ENCODE assay signal across 8 mouse cellular contexts in the genomic region with DNA sequence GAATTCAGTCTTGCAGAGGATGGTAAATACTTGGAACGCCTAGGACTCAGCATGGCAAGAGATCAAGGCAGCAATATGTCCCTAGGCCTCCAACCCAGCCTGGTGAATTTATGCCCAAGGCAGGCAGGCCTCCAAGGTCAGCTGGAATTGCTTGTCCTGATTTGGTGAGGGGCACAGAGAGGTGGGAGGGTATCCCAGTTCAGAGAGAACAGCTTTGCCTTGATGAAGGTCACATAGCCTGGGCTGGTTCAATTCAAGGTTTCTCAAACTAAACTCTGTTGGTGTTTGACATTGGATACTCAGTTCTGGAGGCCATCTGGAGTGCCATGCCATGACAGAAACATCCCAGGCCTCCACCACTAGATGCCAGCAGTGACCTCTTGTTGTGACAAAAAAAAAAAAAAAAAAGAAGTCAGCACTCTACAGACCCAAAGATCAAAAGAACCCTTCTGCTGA. TPM values are rescaled to one million over a fixed set of nuclear protein-coding genes. Genes with fewer than 3 reads are reported as not detected.
DNase-seq lines count a peak whose midpoint lies in the region; ATAC-seq lines count a peak whose summit lies in the region.

No protein-coding gene starts in this region.

- H3K9me3 ChIP-seq in stomach, embryonic 16.5 days (replicated peaks; ENCODE audit: control insufficient read depth, low read length), result no peaks in the 10 kb centered on the region
- no peaks in the 10 kb centered on the region for H3K9me3 ChIP-seq in midbrain, embryonic 16.5 days (replicated peaks; ENCODE audit: control insufficient read depth, low read length, poor library complexity, severe bottlenecking)

- H3K9ac ChIP-seq in stomach, embryonic 16.5 days (ENCODE audit: low read length), result no peak overlapping the region
- H3K9ac ChIP-seq in midbrain, embryonic 16.5 days (ENCODE audit: low read depth, low read length), result no peak overlapping the region

- peaks cover 10% of the 10 kb centered on the region; the same call in 1 of the 2 replicates for H3K4me1 ChIP-seq in stomach, embryonic 16.5 days (ENCODE audit: control insufficient read depth, insufficient read depth, low read length)
- H3K4me1 ChIP-seq in midbrain, embryonic 16.5 days (ENCODE audit: control insufficient read depth, insufficient read depth, low read length), result no peaks in the 10 kb centered on the region

- no peaks in the 10 kb centered on the region for H3K27me3 ChIP-seq in stomach, embryonic 16.5 days (ENCODE audit: control insufficient read depth, insufficient read depth, low read length)
- no peaks in the 10 kb centered on the region for H3K27me3 ChIP-seq in midbrain, embryonic 16.5 days (ENCODE audit: control insufficient read depth, insufficient read depth, low read depth, low read length)

- DNase-seq in heart, adult 18-20 months, result peak; percentile 22 to 44
- no peak for DNase-seq in heart, postnatal 25 days (ENCODE audit: low spot score)
- peak; percentile 62 for DNase-seq in CD4-positive, CD25-positive, alpha-beta regulatory T cell, adult 2 months (ENCODE audit: low read depth, low spot score)
- peak; percentile 34 to 40 for DNase-seq in cerebellum, adult 18-20 months
- peak; percentile 41 for DNase-seq in kidney, adult 18-20 months
- no peak for DNase-seq in left cerebral cortex, postnatal 10 days (ENCODE audit: extremely low spot score in 1 of 2, low spot score in 2 of 2)

- ATAC-seq in stomach, embryonic 16.5 days (ENCODE audit: insufficient read depth, low FRiP score), result no peak
- ATAC-seq in midbrain, embryonic 16.5 days, result no peak

- no peak overlapping the region for H3K4me2 ChIP-seq in stomach, embryonic 16.5 days (ENCODE audit: low read depth, low read length)
- no peak overlapping the region for H3K4me2 ChIP-seq in midbrain, embryonic 16.5 days (ENCODE audit: low read length)

- H3K4me3 ChIP-seq in stomach, embryonic 16.5 days (replicated peaks; ENCODE audit: low read length), result no peak overlapping the region
- no peak overlapping the region for H3K4me3 ChIP-seq in midbrain, embryonic 16.5 days (ENCODE audit: low read depth, low read length)

- no peaks in the 10 kb centered on the region for H3K36me3 ChIP-seq in stomach, embryonic 16.5 days (ENCODE audit: control insufficient read depth, insufficient read depth, low read length)
- H3K36me3 ChIP-seq in midbrain, embryonic 16.5 days (ENCODE audit: control insufficient read depth, insufficient read depth, low read length), result no peaks in the 10 kb centered on the region

- 30% methylated on average over 1 of the region's 1 CpGs for WGBS in stomach, embryonic 16.5 days
- 47% methylated on average over 1 of the region's 1 CpGs for WGBS in midbrain, embryonic 16.5 days

- H3K27ac ChIP-seq in stomach, embryonic 16.5 days (ENCODE audit: low read length), result peak overlapping the region; percentile 87
- H3K27ac ChIP-seq in midbrain, embryonic 16.5 days (ENCODE audit: low read length), result no peak overlapping the region

- intact Hi-C loops in heart, postnatal 25 days (cut with DNase I), result loop anchor here (1.0 kb wide), 1 partner anchor 132 kb away; no protein-coding TSS in a partner anchor
- intact Hi-C loops in left cerebral cortex, postnatal 10 days (cut with DNase I), result no loop called here

RNA-seq across cellular contexts. Expression of a gene that starts 48.3 kb away (rescaled TPM):
- total RNA-seq in heart, adult 18-20 months (2021), result 1 to 10 TPM; 1.1 to 1.4 TPM
- 1 to 10 TPM; 1.2 to 1.6 TPM for total RNA-seq in heart, postnatal 25 days (2021)
- polyA plus RNA-seq in stomach, embryonic 16.5 days (2015; fragmentation: Nextera tagmentation; extraction: Ambion mirVana), result 6.1 and 7.3 TPM in 2 replicates
- 0.05 and 0.07 TPM in 2 replicates for polyA plus RNA-seq in midbrain, embryonic 16.5 days (2015; fragmentation: Nextera tagmentation; extraction: Ambion mirVana)
- under 1 TPM; 0.15 to 0.22 TPM for total RNA-seq in left cerebral cortex, postnatal 10 days (2021)

Comparison
In these comparisons a context has a peak if more than half of its experiments do, and no peak if none do; other contexts are left out.
1. DNase-seq: peak in heart, adult 18-20 months (2 of 2), CD4-positive, CD25-positive, alpha-beta regulatory T cell, adult 2 months (single experiment), cerebellum, adult 18-20 months (2 of 2) and kidney, adult 18-20 months (single experiment); none in heart, postnatal 25 days (single experiment) and left cerebral cortex, postnatal 10 days (0 of 2).